Mouse (Mus musculus): ENCODE measurements at regions not wholly inside any gene's neighbourhood (a gene's known extent, or its start where the extent isn't known, plus 50 kb on each side); places are given as distances from the start of the nearest gene placed in this dataset.
A peak's percentile ranks its signal among the peaks of the same experiment; 100 is the strongest.
"Not testable (repeated sequence)": the region's sequence is repeated elsewhere in the genome, so short reads cannot be mapped to it uniquely, and the experiment has no call there.

DNA sequence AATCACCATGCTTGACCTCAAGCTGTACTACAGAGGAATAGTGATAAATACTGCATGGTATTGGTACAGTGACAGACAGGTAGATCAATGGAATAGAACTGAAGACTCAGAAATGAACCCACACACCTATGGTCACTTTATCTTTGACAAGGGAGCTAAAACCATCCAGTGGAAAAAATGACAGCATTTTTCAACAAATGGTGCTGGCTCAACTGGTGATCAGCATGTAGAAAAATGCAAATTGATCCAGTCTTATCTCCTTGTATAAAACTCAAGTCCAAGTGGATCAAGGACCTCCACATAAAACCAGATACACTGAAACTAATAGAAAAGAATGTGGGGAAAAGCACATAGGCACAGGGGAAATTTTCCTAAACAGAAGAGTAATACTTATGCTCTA lies 159.9 kb upstream of the Tet2 start:
- ATAC-seq (ENCODE audit: insufficient number of reproducible peaks, low FRiP score); H3K27me3 ChIP-seq (replicated peaks); H3K4me1 ChIP-seq (replicated peaks); H3K4me3 ChIP-seq; H3K36me3 ChIP-seq; H3K27ac ChIP-seq (ENCODE audit: poor library complexity, severe bottlenecking); H3K9ac ChIP-seq; H3K4me2 ChIP-seq; H3K9me3 ChIP-seq (replicated peaks): not testable (repeated sequence)

- no peak for ATAC-seq (ENCODE audit: insufficient number of reproducible peaks, low FRiP score)
- no peak overlapping the region for H3K4me3 ChIP-seq
- WGBS: 63% methylated on average over 1 of the region's 1 CpGs
Observed at GRCm38 (mm10) chr3:133711518-133711917, 166.6 kb upstream of the Tet2 start.

DNA sequence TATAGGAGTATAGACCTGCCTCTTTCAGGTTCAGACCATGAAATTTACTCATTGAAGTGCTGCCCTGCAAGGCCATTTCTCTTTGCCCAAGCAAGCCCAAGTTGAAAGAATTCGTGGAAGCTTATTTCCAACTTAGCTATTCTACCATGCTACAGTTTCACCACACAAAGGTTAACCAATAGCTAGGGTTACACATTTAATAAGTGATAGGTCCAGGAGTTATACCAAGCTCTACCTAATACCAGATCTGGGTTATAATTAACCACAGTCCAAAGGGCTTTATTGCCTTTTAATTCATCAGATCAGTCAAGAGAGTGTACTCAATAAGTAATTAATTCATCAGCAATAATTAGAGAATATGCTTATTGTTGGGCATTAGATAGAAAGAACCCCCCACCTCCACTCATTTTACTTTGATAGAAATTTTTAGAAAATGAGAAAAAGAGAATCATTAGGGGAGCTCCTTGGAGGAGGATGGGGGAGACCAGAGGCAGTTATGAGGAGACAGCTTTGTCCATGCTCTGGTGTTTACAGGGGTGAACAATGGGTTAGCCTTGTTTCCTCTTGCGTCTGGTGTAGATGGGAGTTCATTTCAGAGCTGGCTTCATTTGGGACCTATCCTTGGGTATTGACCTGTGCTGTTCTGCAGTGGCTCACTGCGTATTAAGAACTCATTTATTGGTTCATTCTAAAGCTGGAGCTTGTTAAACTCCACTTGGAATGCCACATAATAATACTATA lies 177.8 kb upstream of the Tet2 start:
- 66% methylated on average over 3 of the region's 3 CpGs for WGBS
- H3K4me1 ChIP-seq (replicated peaks): no peaks in the 10 kb centered on the region
- H3K27me3 ChIP-seq (replicated peaks): no peaks in the 10 kb centered on the region
- H3K9me3 ChIP-seq (replicated peaks): no peaks in the 10 kb centered on the region
- H3K27ac ChIP-seq (ENCODE audit: poor library complexity, severe bottlenecking): no peak overlapping the region
- no peak for ATAC-seq (ENCODE audit: insufficient number of reproducible peaks, low FRiP score)
- H3K4me2 ChIP-seq: no peak overlapping the region
- no peak overlapping the region for H3K9ac ChIP-seq
- H3K4me3 ChIP-seq: no peak overlapping the region
- no peaks in the 10 kb centered on the region for H3K36me3 ChIP-seq

More at GRCm38 (mm10) chr3:133711518-133711917, 166.6 kb upstream of the Tet2 start:
- H3K4me1 ChIP-seq (replicated peaks): no peaks in the 10 kb centered on the region
- no peaks in the 10 kb centered on the region for H3K36me3 ChIP-seq
- H3K9me3 ChIP-seq (replicated peaks): no peaks in the 10 kb centered on the region
- no peak overlapping the region for H3K27ac ChIP-seq (ENCODE audit: poor library complexity, severe bottlenecking)
- no peak overlapping the region for H3K9ac ChIP-seq
- no peak overlapping the region for H3K4me2 ChIP-seq
- H3K27me3 ChIP-seq (replicated peaks): no peaks in the 10 kb centered on the region

DNA sequence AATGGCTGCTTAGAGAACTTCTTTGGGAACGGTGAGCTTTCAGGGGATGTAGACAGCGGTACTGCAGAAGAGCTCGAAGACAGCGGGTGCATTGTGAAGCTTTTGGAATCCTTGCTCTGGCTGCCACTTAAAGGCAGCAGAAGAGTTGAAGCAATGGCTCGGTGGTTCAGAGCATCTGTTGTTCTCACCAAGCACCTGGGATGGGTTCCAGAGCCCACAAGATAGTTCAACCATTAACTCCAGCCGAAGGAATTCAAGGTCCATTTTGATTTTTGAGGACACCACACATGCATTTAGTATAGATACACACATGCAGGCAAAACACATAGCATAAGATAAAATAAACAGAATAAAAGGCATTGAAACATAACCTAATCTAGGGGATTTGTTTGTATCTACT lies 181.9 kb upstream of the Tet2 start:
- WGBS: 82% methylated on average over 6 of the region's 6 CpGs
- H3K4me1 ChIP-seq (replicated peaks): peaks cover 3% of the 10 kb centered on the region; the same call in 1 of the 2 replicates
- H3K4me2 ChIP-seq: no peak overlapping the region
- H3K9me3 ChIP-seq (replicated peaks): no peaks in the 10 kb centered on the region
- H3K27me3 ChIP-seq (replicated peaks): no peaks in the 10 kb centered on the region
- H3K4me3 ChIP-seq: no peak overlapping the region
- no peak overlapping the region for H3K9ac ChIP-seq
- no peaks in the 10 kb centered on the region for H3K36me3 ChIP-seq
- H3K27ac ChIP-seq (ENCODE audit: poor library complexity, severe bottlenecking): no peak overlapping the region
- no peak for ATAC-seq (ENCODE audit: insufficient number of reproducible peaks, low FRiP score)

GRCm38 (mm10) chr3:133735603-133736002 lies 190.7 kb upstream of the Tet2 start:
- Histone ChIP-seq H3K4me1 (replicated peaks) (no peaks in the 10 kb centered on the region), H3K27me3 (replicated peaks) (no peaks in the 10 kb centered on the region), H3K4me2 (no peak overlapping the region), H3K27ac (ENCODE audit: poor library complexity, severe bottlenecking) (no peak overlapping the region), H3K4me3 (no peak overlapping the region), H3K9ac (no peak overlapping the region), H3K9me3 (replicated peaks) (no peaks in the 10 kb centered on the region), H3K36me3 (no peaks in the 10 kb centered on the region)
- ATAC-seq (ENCODE audit: insufficient number of reproducible peaks, low FRiP score): no peak
- WGBS: 40% methylated on average over 1 of the region's 1 CpGs

- H3K4me2 ChIP-seq: no peak overlapping the region
- H3K36me3 ChIP-seq: no peaks in the 10 kb centered on the region
- H3K4me3 ChIP-seq: no peak overlapping the region
- H3K4me1 ChIP-seq (replicated peaks): no peaks in the 10 kb centered on the region
- no peak overlapping the region for H3K9ac ChIP-seq
- H3K27me3 ChIP-seq (replicated peaks): no peaks in the 10 kb centered on the region
- no peak overlapping the region for H3K27ac ChIP-seq (ENCODE audit: poor library complexity, severe bottlenecking)
- H3K9me3 ChIP-seq (replicated peaks): no peaks in the 10 kb centered on the region
- ATAC-seq (ENCODE audit: insufficient number of reproducible peaks, low FRiP score): no peak
- WGBS: 27% methylated on average over 2 of the region's 2 CpGs
Observed at GRCm38 (mm10) chr3:133738936-133739335, 194.0 kb upstream of the Tet2 start.

DNA sequence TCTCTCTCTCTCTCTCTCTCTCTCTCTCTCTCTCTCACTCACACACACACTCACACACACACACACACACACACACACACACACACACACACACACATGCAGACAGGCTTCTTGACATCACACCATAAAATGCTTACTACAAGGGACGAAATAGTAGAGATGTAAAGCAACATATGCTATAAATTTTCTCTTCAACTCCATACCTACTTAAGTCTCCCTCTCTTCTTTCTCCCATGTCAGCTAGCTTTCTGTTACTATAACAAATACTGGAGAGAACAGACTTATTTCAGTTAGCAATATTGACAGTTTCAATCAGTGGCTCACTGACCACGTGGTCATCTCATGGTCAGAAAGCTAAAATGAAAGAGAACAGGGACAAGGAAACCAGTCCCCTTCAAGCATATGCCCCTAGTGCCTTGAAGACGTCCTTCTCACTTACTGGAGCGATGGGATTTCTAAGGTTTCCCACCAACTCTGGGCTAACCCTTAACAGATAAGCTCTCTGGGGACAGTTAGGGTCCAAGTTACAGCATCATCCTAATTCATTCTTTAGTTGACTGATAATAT lies 199.7 kb upstream of the Tet2 start:
- no peaks in the 10 kb centered on the region for H3K9me3 ChIP-seq (replicated peaks)
- no peaks in the 10 kb centered on the region for H3K36me3 ChIP-seq
- no peak overlapping the region for H3K4me2 ChIP-seq
- no peaks in the 10 kb centered on the region for H3K4me1 ChIP-seq (replicated peaks)
- no peak overlapping the region for H3K27ac ChIP-seq (ENCODE audit: poor library complexity, severe bottlenecking)
- 61% methylated on average over 4 of the region's 4 CpGs for WGBS
- ATAC-seq (ENCODE audit: insufficient number of reproducible peaks, low FRiP score): no peak
- H3K27me3 ChIP-seq (replicated peaks): no peaks in the 10 kb centered on the region
- no peak overlapping the region for H3K9ac ChIP-seq
- no peak overlapping the region for H3K4me3 ChIP-seq

DNA sequence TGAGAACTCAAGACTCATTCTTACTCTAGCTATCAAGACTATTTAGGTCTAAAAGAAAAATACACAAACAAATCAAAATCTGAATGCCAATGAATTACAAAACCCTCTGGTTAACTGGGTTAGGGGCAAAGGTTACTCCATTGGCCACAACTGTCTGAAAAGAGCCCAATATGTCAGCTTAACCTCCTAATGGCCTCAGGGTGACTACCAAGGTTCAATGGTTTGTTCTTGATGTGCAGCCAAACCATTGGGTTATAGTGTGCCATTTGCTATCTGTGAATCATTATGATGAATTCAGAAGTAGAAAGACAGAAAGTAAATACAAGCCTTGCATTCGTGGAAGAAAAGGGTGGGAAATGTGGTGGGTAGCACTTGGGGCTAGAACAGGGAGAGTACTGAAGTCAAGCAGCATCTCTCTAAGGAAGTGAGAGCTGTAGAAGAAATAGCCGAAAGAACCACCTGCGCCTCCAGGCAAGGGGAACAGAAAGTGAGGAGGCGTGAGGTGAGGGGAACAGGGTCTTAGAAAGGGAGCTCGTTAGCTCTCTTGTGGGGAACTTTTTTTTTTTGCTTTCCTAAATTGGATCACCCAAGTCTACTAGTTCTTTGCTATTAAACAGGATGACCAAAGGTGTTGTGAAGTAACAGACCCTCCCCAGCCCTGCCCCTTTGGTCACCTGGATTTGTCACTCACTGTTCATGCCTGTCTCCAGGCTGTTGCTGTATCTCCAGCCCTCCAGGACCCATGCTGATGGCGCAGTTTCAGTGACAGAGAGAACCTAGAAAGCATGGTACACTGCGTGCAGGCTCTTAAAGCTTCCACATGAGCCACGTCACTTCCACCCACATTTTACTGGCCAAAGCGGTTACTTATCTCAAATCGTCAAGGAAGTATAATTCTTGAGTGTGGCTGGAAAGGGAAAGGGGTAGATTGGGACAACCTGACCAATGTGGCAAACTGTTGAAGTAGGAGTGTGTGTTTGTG lies 204.1 kb upstream of the Tet2 start:
- whole genome bisulfite sequencing: 80% methylated on average over 10 of the region's 10 CpGs
- H3K4me1 ChIP-seq (replicated peaks): peaks cover 2% of the 10 kb centered on the region; the same call in 1 of the 2 replicates
- H3K27me3 ChIP-seq (replicated peaks): no peaks in the 10 kb centered on the region
- H3K9ac ChIP-seq: no peak overlapping the region
- H3K36me3 ChIP-seq: no peaks in the 10 kb centered on the region
- no peak overlapping the region for H3K4me3 ChIP-seq
- no peak for ATAC-seq (ENCODE audit: insufficient number of reproducible peaks, low FRiP score)
- no peak overlapping the region for H3K4me2 ChIP-seq
- H3K9me3 ChIP-seq (replicated peaks): no peaks in the 10 kb centered on the region
- H3K27ac ChIP-seq (ENCODE audit: poor library complexity, severe bottlenecking): no peak overlapping the region

DNA sequence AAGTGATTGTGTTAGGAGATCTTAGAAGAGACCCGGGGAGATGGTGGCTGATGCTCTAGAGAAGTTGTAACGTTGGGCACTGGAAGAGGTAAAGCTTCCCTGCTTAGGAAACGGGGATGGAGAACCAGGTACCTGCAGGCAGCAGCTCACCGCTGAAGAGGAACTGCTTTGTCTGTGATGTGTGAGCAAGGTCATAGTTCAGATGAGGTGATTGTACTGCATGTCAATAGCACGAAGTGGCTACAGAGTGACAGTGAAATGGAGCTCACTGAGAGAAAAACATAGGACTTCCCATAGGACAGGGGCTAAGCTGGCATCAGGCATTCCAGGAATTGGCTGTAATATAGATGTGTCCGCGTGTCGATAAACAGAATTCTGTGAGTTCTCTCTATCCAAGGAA lies 205.1 kb upstream of the Tet2 start:
- WGBS: 75% methylated on average over 8 of the region's 8 CpGs
- no peak for ATAC-seq (ENCODE audit: insufficient number of reproducible peaks, low FRiP score)
- H3K4me3 ChIP-seq: no peak overlapping the region

GRCm38 (mm10) chr3:133750606-133751005 lies 205.7 kb upstream of the Tet2 start:
- Histone ChIP-seq H3K36me3 (no peaks in the 10 kb centered on the region), H3K27me3 (replicated peaks) (no peaks in the 10 kb centered on the region), H3K4me2 (no peak overlapping the region), H3K9me3 (replicated peaks) (no peaks in the 10 kb centered on the region), H3K4me3 (no peak overlapping the region), H3K4me1 (replicated peaks) (peaks cover 13% of the 10 kb centered on the region), H3K9ac (no peak overlapping the region), H3K27ac (ENCODE audit: poor library complexity, severe bottlenecking) (no peak overlapping the region)
- WGBS: 77% methylated on average over 3 of the region's 3 CpGs
- ATAC-seq (ENCODE audit: insufficient number of reproducible peaks, low FRiP score): no peak

More for the DNA sequence above, 205.1 kb upstream of the Tet2 start:
- Histone ChIP-seq H3K4me2 (no peak overlapping the region), H3K36me3 (no peaks in the 10 kb centered on the region), H3K27ac (ENCODE audit: poor library complexity, severe bottlenecking) (no peak overlapping the region), H3K27me3 (replicated peaks) (no peaks in the 10 kb centered on the region), H3K4me1 (replicated peaks) (peaks cover 12% of the 10 kb centered on the region), H3K9ac (no peak overlapping the region), H3K9me3 (replicated peaks) (no peaks in the 10 kb centered on the region)

- H3K9me3 ChIP-seq (replicated peaks): no peaks in the 10 kb centered on the region
- H3K27me3 ChIP-seq (replicated peaks): no peaks in the 10 kb centered on the region
- H3K36me3 ChIP-seq: no peaks in the 10 kb centered on the region
- H3K27ac ChIP-seq (ENCODE audit: poor library complexity, severe bottlenecking): no peak overlapping the region
- WGBS: 19% methylated on average over 3 of the region's 3 CpGs
- no peak overlapping the region for H3K9ac ChIP-seq
- no peak for ATAC-seq (ENCODE audit: insufficient number of reproducible peaks, low FRiP score)
- H3K4me2 ChIP-seq: peak overlapping the region; percentile 20; the same call in 1 of the 2 replicates
- peaks cover 13% of the 10 kb centered on the region for H3K4me1 ChIP-seq (replicated peaks)
- H3K4me3 ChIP-seq: no peak overlapping the region
Observed at GRCm38 (mm10) chr3:133751011-133751410, 206.1 kb upstream of the Tet2 start.

Measured in heart, embryonic 12.5 days (tissue).